Mouse (Mus musculus) embryonic facial prominence, embryonic 11.5 days (tissue): ENCODE measurements around the gene Tgfbr1. TPM values are rescaled to one million over a fixed set of nuclear protein-coding genes. Genes with fewer than 3 reads are reported as not detected.

Experiments
- ATAC-seq: fragments of 200-750 bp; cut with Nextera tagmentation; replicated peaks from 2 replicates; pipeline ENCODE4 v1.8.0; 2017; ENCODE audit warnings: low read depth; ENCODE audit not compliant: insufficient number of reproducible peaks, low FRiP score, low TSS enrichment
- DNase-seq: peaks from one replicate; pipeline ENCODE4 v3.0.0-alpha.2; 2015; ENCODE audit warnings: low spot score
- H3K27ac ChIP-seq: fragments of 300-500 bp; sonication (generic); replicated peaks from 2 replicates; pipeline ENCODE4 v1.5.1; 2014; ENCODE audit warnings: mild to moderate bottlenecking, low read depth, low read length, control low read depth
- H3K27me3 ChIP-seq: fragments of 300-500 bp; sonication (generic); 2 replicates; pipeline ENCODE4 v1.6.1; 2014; ENCODE audit warnings: mild to moderate bottlenecking, low read length, moderate library complexity, mixed read lengths; ENCODE audit not compliant: control insufficient read depth, insufficient read depth
- H3K36me3 ChIP-seq: fragments of 300-500 bp; sonication (generic); replicated peaks from 2 replicates; pipeline ENCODE4 v1.6.1; 2014; ENCODE audit warnings: low read depth, mild to moderate bottlenecking, low read length, moderate library complexity, mixed read lengths; ENCODE audit not compliant: control insufficient read depth, insufficient read depth
- H3K4me1 ChIP-seq: fragments of 300-500 bp; sonication (generic); 2 replicates; pipeline ENCODE4 v1.6.1; 2014; ENCODE audit warnings: low read length, mixed read lengths; ENCODE audit not compliant: control insufficient read depth, insufficient read depth
- H3K4me2 ChIP-seq: fragments of 300-500 bp; sonication (generic); 2 replicates; pipeline ENCODE4 v1.6.1; 2014; ENCODE audit warnings: low read depth, mild to moderate bottlenecking, control low read depth, low read length, moderate library complexity
- H3K4me3 ChIP-seq: fragments of 300-500 bp; sonication (generic); 2 replicates; pipeline ENCODE4 v1.5.1; 2014; ENCODE audit warnings: low read depth, low read length, control low read depth
- H3K9ac ChIP-seq: fragments of 300-500 bp; sonication (generic); replicated peaks from 2 replicates; pipeline ENCODE4 v1.6.1; 2014; ENCODE audit warnings: mild to moderate bottlenecking, control low read depth, low read length
- H3K9me3 ChIP-seq: fragments of 300-500 bp; sonication (generic); replicated peaks from 2 replicates; pipeline ENCODE4 v1.6.1; 2016; ENCODE audit warnings: mild to moderate bottlenecking, low read length, inconsistent platforms, mixed read lengths; ENCODE audit not compliant: control insufficient read depth
- WGBS: fragments of 180-500 bp; shearing (Covaris S2); extraction: QIAGEN DNeasy Blood & Tissue Kit; methylation state at CpG from one replicate; pipeline ENCODE4 v1.1.7; 2014; 5-methylcytosine and 5-hydroxymethylcytosine counted together
- polyA plus RNA-seq: library from polyadenylated mRNA; unstranded; fragments of >200 nt; fragmentation: Nextera tagmentation; extraction: Ambion mirVana; gene quantifications from 2 replicates; pipeline ENCODE4 v1.2.1, GENCODE M21; 2014

The Tgfbr1 gene
- polyA plus RNA-seq, 1 experiment from 2014 or later, result 111 TPM

GRCm38 (mm10) chr4:47417871-47418270, 64.8 kb downstream of the Tgfbr1 start:
- Histone ChIP-seq H3K9me3 (no peaks in the 10 kb centered on the region), H3K9ac (no peak overlapping the region), H3K36me3 (no peaks in the 10 kb centered on the region), H3K4me3 (no peak overlapping the region), H3K27me3 (no peaks in the 10 kb centered on the region), H3K4me2 (no peak overlapping the region), H3K27ac (no peak overlapping the region), H3K4me1 (no peaks in the 10 kb centered on the region)
- ATAC-seq (no peak), DNase-seq (no peak)
- 71% methylated on average over 3 of the region's 3 CpGs for WGBS

GRCm38 (mm10) chr4:47419268-47419973, 66.4 kb downstream of the Tgfbr1 start:
- Histone ChIP-seq H3K4me2 (no peak overlapping the region), H3K27me3 (no peaks in the 10 kb centered on the region), H3K4me3 (no peak overlapping the region), H3K36me3 (no peaks in the 10 kb centered on the region), H3K27ac (no peak overlapping the region), H3K9me3 (no peaks in the 10 kb centered on the region), H3K9ac (no peak overlapping the region), H3K4me1 (no peaks in the 10 kb centered on the region)
- 0 out of 2 replicates have a peak, but pooled peaks have one; percentile 37 for ATAC-seq
- peak; percentile 73 for DNase-seq
- 21% methylated on average over 9 of the region's 9 CpGs for WGBS

DNA sequence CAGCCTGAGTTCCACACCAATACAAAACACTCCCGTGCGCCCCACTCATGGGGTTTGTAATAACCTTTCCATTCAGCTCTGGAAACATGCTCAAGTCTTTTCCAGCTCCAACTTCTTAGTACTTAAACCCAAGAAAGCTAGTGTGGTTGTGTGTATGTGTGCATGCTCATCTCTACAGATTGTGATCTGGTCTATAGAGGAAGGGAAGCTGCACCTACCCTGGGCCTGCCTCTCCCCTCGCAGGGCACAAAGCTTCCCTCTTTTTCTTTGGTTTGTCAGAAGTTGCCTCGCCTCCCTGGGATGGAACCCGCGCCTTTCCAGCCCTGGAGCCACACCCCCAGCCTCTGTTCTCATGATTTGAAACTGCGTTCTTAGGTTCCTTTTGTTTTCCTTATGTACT, 67.2 kb downstream of the Tgfbr1 start:
- WGBS, result 37% methylated on average over 7 of the region's 7 CpGs
- Histone ChIP-seq H3K27ac (no peak overlapping the region), H3K4me3 (no peak overlapping the region), H3K27me3 (no peaks in the 10 kb centered on the region), H3K36me3 (no peaks in the 10 kb centered on the region), H3K4me2 (no peak overlapping the region), H3K4me1 (no peaks in the 10 kb centered on the region), H3K9ac (no peak overlapping the region), H3K9me3 (no peaks in the 10 kb centered on the region)
- ATAC-seq, result no peak
- no peak for DNase-seq

- WGBS, result 27% methylated on average over 3 of the region's 3 CpGs
- Histone ChIP-seq H3K9ac (no peak overlapping the region), H3K36me3 (no peaks in the 10 kb centered on the region), H3K4me3 (no peak overlapping the region), H3K4me2 (no peak overlapping the region), H3K27ac (no peak overlapping the region), H3K4me1 (no peaks in the 10 kb centered on the region), H3K9me3 (no peaks in the 10 kb centered on the region), H3K27me3 (no peaks in the 10 kb centered on the region)
- DNase-seq (no peak), ATAC-seq (no peak)
Observed at GRCm38 (mm10) chr4:47422194-47422593, 69.2 kb downstream of the Tgfbr1 start.

DNA sequence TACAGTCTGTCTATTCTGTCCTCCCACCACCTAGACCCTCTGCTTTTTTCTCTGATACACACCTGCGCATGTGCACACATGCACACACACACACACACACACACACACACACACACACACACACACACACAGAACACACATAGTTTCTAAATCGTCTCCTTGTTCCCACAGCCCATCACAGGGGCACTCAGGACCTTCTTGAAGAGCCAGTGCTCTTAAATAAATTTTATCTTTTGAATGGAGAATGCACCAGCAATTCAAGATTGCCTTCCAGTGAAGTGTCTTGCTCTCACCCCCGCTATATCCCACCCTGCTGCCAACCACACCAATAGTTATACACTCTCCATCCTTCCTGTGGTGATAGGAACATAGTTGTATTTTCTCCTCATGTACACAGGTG, 69.9 kb downstream of the Tgfbr1 start:
- H3K27me3 ChIP-seq, result no peaks in the 10 kb centered on the region
- no peaks in the 10 kb centered on the region for H3K4me1 ChIP-seq
- no peak for DNase-seq
- 94% methylated on average over 3 of the region's 3 CpGs for WGBS
- H3K9me3 ChIP-seq, result no peaks in the 10 kb centered on the region
- H3K4me2 ChIP-seq, result no peak overlapping the region
- H3K27ac ChIP-seq, result no peak overlapping the region
- no peaks in the 10 kb centered on the region for H3K36me3 ChIP-seq
- no peak overlapping the region for H3K9ac ChIP-seq
- no peak for ATAC-seq
- no peak overlapping the region for H3K4me3 ChIP-seq

DNA sequence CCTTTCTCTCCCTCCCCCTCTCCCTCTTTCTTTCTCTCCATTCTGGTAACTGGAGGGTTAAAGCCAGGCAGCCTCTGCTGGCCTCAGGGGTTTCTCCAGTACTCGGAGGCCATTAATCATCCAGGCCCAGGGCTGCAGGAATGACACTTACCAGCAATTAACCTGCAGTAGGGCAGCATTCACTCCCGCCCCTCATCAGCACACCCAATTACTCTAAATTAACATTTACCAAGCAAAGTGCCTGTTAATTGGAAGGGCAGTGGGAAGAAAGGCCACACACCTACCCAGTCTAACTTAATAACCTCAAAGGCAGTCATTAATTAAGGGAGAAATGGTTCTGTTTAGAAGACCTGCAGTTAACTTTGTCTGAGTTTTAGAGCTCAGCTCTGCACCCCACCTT, 71.4 kb downstream of the Tgfbr1 start:
- no peaks in the 10 kb centered on the region for H3K9me3 ChIP-seq
- no peak overlapping the region for H3K4me3 ChIP-seq
- DNase-seq (no peak), ATAC-seq (no peak)
- H3K27me3 ChIP-seq, result no peaks in the 10 kb centered on the region
- no peak overlapping the region for H3K27ac ChIP-seq
- no peak overlapping the region for H3K9ac ChIP-seq
- H3K36me3 ChIP-seq, result no peaks in the 10 kb centered on the region
- WGBS, result 5% methylated on average over 2 of the region's 2 CpGs
- H3K4me2 ChIP-seq, result no peak overlapping the region
- no peaks in the 10 kb centered on the region for H3K4me1 ChIP-seq

- no peaks in the 10 kb centered on the region for H3K4me1 ChIP-seq
- ATAC-seq (no peak), DNase-seq (no peak)
- no peak overlapping the region for H3K4me3 ChIP-seq
- no peak overlapping the region for H3K4me2 ChIP-seq
- H3K27me3 ChIP-seq, result no peaks in the 10 kb centered on the region
- no peaks in the 10 kb centered on the region for H3K36me3 ChIP-seq
- no peak overlapping the region for H3K27ac ChIP-seq
- WGBS, result 88% methylated on average over 16 of the region's 16 CpGs
- H3K9me3 ChIP-seq, result no peaks in the 10 kb centered on the region
- H3K9ac ChIP-seq, result no peak overlapping the region
Observed at GRCm38 (mm10) chr4:47425247-47425830, 72.3 kb downstream of the Tgfbr1 start.

DNA sequence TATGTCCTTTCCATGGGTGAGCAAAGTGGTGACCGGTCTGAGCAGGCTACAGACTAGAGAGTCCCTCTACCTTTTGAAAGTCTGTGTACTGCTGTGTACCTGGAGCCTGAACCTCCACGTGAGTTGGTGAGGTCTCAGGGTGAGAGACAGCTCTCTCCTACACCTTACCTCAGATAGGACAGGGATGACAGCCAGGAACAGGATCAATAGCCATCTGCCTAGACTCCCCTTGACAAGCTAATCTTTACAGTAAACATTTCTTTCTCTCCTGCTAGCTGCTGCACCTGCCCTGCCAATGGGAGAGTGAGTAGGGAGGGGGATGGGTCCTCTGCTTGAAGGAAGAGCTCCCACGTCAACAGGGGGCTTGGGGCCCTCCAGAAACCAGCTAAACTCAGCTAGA, 74.6 kb downstream of the Tgfbr1 start:
- 66% methylated on average over 3 of the region's 3 CpGs for WGBS
- Histone ChIP-seq H3K4me3 (no peak overlapping the region), H3K27me3 (no peaks in the 10 kb centered on the region), H3K4me2 (no peak overlapping the region), H3K36me3 (no peaks in the 10 kb centered on the region), H3K9ac (no peak overlapping the region), H3K9me3 (no peaks in the 10 kb centered on the region), H3K4me1 (no peaks in the 10 kb centered on the region), H3K27ac (no peak overlapping the region)
- DNase-seq (no peak), ATAC-seq (no peak)
